Comparison of ENCODE assay signal across 25 mouse cellular contexts in the genomic region with DNA sequence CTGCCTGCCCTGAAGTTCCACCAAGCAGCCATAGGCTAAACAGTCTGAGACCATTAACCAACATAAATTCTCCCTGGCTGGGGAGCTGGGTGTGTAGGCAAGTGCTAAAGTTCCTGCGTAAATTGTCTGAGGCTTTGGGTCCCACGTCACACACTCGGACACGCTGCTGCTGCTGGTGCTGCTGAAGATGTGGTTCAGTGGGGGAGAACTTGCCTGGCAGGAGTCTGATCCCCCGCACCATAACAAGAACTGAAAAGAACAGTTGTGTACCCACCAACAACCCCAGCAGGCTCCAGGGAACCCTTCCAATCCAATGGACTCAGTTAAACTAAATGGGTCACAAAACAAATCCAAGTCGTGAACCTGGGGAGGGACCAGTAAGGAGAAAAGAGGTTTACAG. TPM values are rescaled to one million over a fixed set of nuclear protein-coding genes. Genes with fewer than 3 reads are reported as not detected.
"Had no signal": no experiment of that assay in that cellular context is flagged by ENCODE, and none has a peak within 500 bp of the region (broad histone marks: within the 10 kb centered on the region; RNA-seq: fewer than 3 reads in every experiment).

No protein-coding gene starts in this region.

- ATAC-seq: hindbrain, embryonic 16.5 days; inflammation-experienced regulatory T-cells, adult 6 months; intestine, embryonic 15.5 days; intestine, postnatal 0 days; liver, embryonic 12.5 days had no signal

- H3K9ac ChIP-seq: hindbrain, embryonic 12.5 days; hindbrain, embryonic 14.5 days; intestine, embryonic 15.5 days; limb, embryonic 13.5 days; limb, embryonic 15.5 days; liver, embryonic 12.5 days had no signal

- H3K27me3 ChIP-seq: hindbrain, embryonic 12.5 days; intestine, embryonic 15.5 days; limb, embryonic 13.5 days; limb, embryonic 15.5 days had no signal

- H3K36me3 ChIP-seq: hindbrain, embryonic 10.5 days; hindbrain, embryonic 12.5 days; intestine, embryonic 15.5 days; limb, embryonic 13.5 days; limb, embryonic 15.5 days; liver, embryonic 12.5 days had no signal

- H3K27ac ChIP-seq: heart, adult 2 months; hindbrain, embryonic 10.5 days; hindbrain, embryonic 12.5 days; hindbrain, embryonic 14.5 days; left cerebral cortex, adult 2 months; limb, embryonic 13.5 days; liver, embryonic 12.5 days had no signal

- H3K9me3 ChIP-seq: hindbrain, embryonic 10.5 days; hindbrain, embryonic 12.5 days; intestine, embryonic 15.5 days; limb, embryonic 13.5 days; limb, embryonic 15.5 days; liver, embryonic 12.5 days had no signal

- H3K4me3 ChIP-seq: gastrocnemius, adult 2 months; heart, adult 2 months; hindbrain, embryonic 10.5 days; hindbrain, embryonic 12.5 days; intestine, embryonic 15.5 days; layer of hippocampus, adult 2 months; left cerebral cortex, adult 2 months; limb, embryonic 13.5 days; limb, embryonic 15.5 days; liver, embryonic 12.5 days had no signal

- H3K4me2 ChIP-seq: heart, embryonic 11.5 days; hindbrain, embryonic 12.5 days; hindbrain, embryonic 14.5 days; intestine, embryonic 15.5 days; limb, embryonic 13.5 days; limb, embryonic 15.5 days; liver, embryonic 12.5 days had no signal

- DNase-seq: gastrocnemius, adult 2 months; gastrocnemius, postnatal 10 days; gastrocnemius, postnatal 25 days; heart, adult 2 months; heart, postnatal 10 days; heart, postnatal 4 days; kidney, adult 18-20 months; kidney, adult 8-10 months; kidney, postnatal 10 days; kidney, postnatal 25 days; kidney, postnatal 4 days; left cerebral cortex, postnatal 4 days had no signal

RNA-seq across cellular contexts. Expression of gene Tjp1, which starts 56.2 kb away (rescaled TPM):
- polyA plus RNA-seq: inflammation-experienced regulatory T-cells, adult 6 months had no signal
